Mouse (Mus musculus): Measurements from ENCODE around the gene Ppp1r16b. TPM values are rescaled to one million over a fixed set of nuclear protein-coding genes. Genes with fewer than 3 reads are reported as not detected.
A peak's percentile ranks its signal among the peaks of the same experiment; 100 is the strongest.

Ppp1r16b gene
- polyA plus RNA-seq, 1 experiment = 55.8 TPM

DNA sequence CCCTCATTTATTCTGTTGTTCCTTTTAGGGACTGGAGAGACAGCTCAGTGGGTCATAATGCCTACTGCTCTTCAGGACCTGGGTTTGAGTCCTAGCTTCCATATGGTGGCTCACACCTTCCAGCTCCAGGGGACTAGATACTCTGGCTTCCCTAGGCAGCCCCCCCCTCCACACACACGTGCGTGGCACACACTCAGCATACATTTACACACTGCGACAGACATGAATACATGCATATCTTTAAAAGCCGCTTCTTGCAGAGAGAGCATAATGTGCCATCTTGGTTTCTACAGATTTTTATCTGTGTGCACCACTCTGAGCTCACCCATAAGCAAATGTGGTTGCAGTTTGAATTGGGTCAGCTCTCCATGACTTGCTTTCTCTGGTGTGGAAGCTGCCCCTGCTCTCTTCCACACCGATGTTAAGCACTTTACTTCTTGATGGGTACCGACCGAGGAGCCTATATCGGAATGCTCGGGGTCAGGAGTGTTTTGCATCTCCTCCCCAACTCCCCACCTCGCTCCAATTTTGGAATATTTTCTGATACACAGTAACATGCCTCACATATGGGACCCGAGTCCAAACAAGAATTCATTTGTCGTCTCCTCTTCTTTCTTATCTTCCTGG, 10.8 kb downstream of the Ppp1r16b start:
- H3K27me3 ChIP-seq (ENCODE audit: control insufficient read depth, insufficient read depth, low read length) = no peaks in the 10 kb centered on the region
- H3K36me3 ChIP-seq (ENCODE audit: control insufficient read depth, insufficient read depth, low read length) = no peaks in the 10 kb centered on the region
- WGBS = 93% methylated on average over 12 of the region's 12 CpGs
- no peak for DNase-seq
- no peak for TF ChIP-seq CTCF (IDR thresholded peaks at IDR 0.05; ENCODE audit: borderline replicate concordance, control insufficient read depth, extremely low read depth, insufficient read depth, low read length, poor library complexity)
- TF ChIP-seq POLR2A (IDR thresholded peaks at IDR 0.05; ENCODE audit: control insufficient read depth, extremely low read depth, insufficient read depth, low read length, poor library complexity) = no peak
- no peak overlapping the region for H3K27ac ChIP-seq (ENCODE audit: control insufficient read depth, insufficient read depth, low read length)
- H3K4me3 ChIP-seq (ENCODE audit: control insufficient read depth, insufficient read depth, low read length) = no peak overlapping the region
- peaks cover 66% of the 10 kb centered on the region for H3K4me1 ChIP-seq (replicated peaks; ENCODE audit: control insufficient read depth, insufficient read depth, low read length)

DNA sequence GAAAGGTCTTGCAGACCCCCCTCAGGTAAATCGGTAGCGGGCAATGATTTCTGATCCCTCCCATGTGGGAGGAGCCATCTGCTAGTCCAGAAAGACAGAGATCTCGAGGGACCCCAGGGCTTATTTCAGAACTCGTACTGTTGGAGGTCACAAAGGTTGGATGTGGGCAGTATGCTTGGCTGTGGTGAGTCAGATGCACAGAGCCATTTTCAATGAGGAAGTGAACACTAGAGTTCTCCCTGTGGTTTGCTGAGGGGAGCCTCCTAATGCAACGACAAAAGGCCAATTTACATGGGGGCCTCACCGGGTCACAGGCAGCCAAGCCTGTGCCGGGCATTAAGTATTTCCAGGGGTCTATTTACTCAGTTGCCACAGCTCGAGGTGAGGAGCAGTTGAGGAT, 12.7 kb downstream of the Ppp1r16b start:
- WGBS = 35% methylated on average over 8 of the region's 8 CpGs
- Histone ChIP-seq H3K36me3 (ENCODE audit: control insufficient read depth, insufficient read depth, low read length) (no peaks in the 10 kb centered on the region), H3K4me1 (replicated peaks; ENCODE audit: control insufficient read depth, insufficient read depth, low read length) (peaks cover 70% of the 10 kb centered on the region)

GRCm38 (mm10) chr2:158679091-158679490, 13.9 kb downstream of the Ppp1r16b start:
- 95% methylated on average over 7 of the region's 7 CpGs for WGBS
- H3K4me3 ChIP-seq (ENCODE audit: control insufficient read depth, insufficient read depth, low read length) = no peak overlapping the region
- DNase-seq = no peak
- no peaks in the 10 kb centered on the region for H3K36me3 ChIP-seq (ENCODE audit: control insufficient read depth, insufficient read depth, low read length)
- no peak overlapping the region for H3K27ac ChIP-seq (ENCODE audit: control insufficient read depth, insufficient read depth, low read length)
- no peak for TF ChIP-seq CTCF (IDR thresholded peaks at IDR 0.05; ENCODE audit: borderline replicate concordance, control insufficient read depth, extremely low read depth, insufficient read depth, low read length, poor library complexity)
- TF ChIP-seq POLR2A (IDR thresholded peaks at IDR 0.05; ENCODE audit: control insufficient read depth, extremely low read depth, insufficient read depth, low read length, poor library complexity) = no peak
- H3K4me1 ChIP-seq (replicated peaks; ENCODE audit: control insufficient read depth, insufficient read depth, low read length) = peaks cover 64% of the 10 kb centered on the region
- no peaks in the 10 kb centered on the region for H3K27me3 ChIP-seq (ENCODE audit: control insufficient read depth, insufficient read depth, low read length)

More for the DNA sequence above, 12.7 kb downstream of the Ppp1r16b start:
- no peaks in the 10 kb centered on the region for H3K27me3 ChIP-seq (ENCODE audit: control insufficient read depth, insufficient read depth, low read length)
- H3K4me3 ChIP-seq (ENCODE audit: control insufficient read depth, insufficient read depth, low read length) = no peak overlapping the region
- DNase-seq = no peak
- TF ChIP-seq POLR2A (IDR thresholded peaks at IDR 0.05; ENCODE audit: control insufficient read depth, extremely low read depth, insufficient read depth, low read length, poor library complexity) = no peak
- no peak for TF ChIP-seq CTCF (IDR thresholded peaks at IDR 0.05; ENCODE audit: borderline replicate concordance, control insufficient read depth, extremely low read depth, insufficient read depth, low read length, poor library complexity)
- no peak overlapping the region for H3K27ac ChIP-seq (ENCODE audit: control insufficient read depth, insufficient read depth, low read length)

GRCm38 (mm10) chr2:158680357-158680889, 15.2 kb downstream of the Ppp1r16b start:
- H3K36me3 ChIP-seq (ENCODE audit: control insufficient read depth, insufficient read depth, low read length) = no peaks in the 10 kb centered on the region
- peaks cover 53% of the 10 kb centered on the region for H3K4me1 ChIP-seq (replicated peaks; ENCODE audit: control insufficient read depth, insufficient read depth, low read length)
- H3K27ac ChIP-seq (ENCODE audit: control insufficient read depth, insufficient read depth, low read length) = no peak overlapping the region
- TF ChIP-seq CTCF (IDR thresholded peaks at IDR 0.05; ENCODE audit: borderline replicate concordance, control insufficient read depth, extremely low read depth, insufficient read depth, low read length, poor library complexity) (no peak), POLR2A (IDR thresholded peaks at IDR 0.05; ENCODE audit: control insufficient read depth, extremely low read depth, insufficient read depth, low read length, poor library complexity) (no peak)
- no peak overlapping the region for H3K4me3 ChIP-seq (ENCODE audit: control insufficient read depth, insufficient read depth, low read length)
- 95% methylated on average over 10 of the region's 10 CpGs for WGBS
- no peaks in the 10 kb centered on the region for H3K27me3 ChIP-seq (ENCODE audit: control insufficient read depth, insufficient read depth, low read length)
- no peak for DNase-seq

GRCm38 (mm10) chr2:158681714-158682113, 16.5 kb downstream of the Ppp1r16b start:
- Histone ChIP-seq H3K27ac (ENCODE audit: control insufficient read depth, insufficient read depth, low read length) (no peak overlapping the region), H3K4me1 (replicated peaks; ENCODE audit: control insufficient read depth, insufficient read depth, low read length) (peaks cover 45% of the 10 kb centered on the region), H3K27me3 (ENCODE audit: control insufficient read depth, insufficient read depth, low read length) (no peaks in the 10 kb centered on the region), H3K4me3 (ENCODE audit: control insufficient read depth, insufficient read depth, low read length) (no peak overlapping the region), H3K36me3 (ENCODE audit: control insufficient read depth, insufficient read depth, low read length) (no peaks in the 10 kb centered on the region)
- 90% methylated on average over 6 of the region's 6 CpGs for WGBS
- TF ChIP-seq POLR2A (IDR thresholded peaks at IDR 0.05; ENCODE audit: control insufficient read depth, extremely low read depth, insufficient read depth, low read length, poor library complexity) (no peak), CTCF (IDR thresholded peaks at IDR 0.05; ENCODE audit: borderline replicate concordance, control insufficient read depth, extremely low read depth, insufficient read depth, low read length, poor library complexity) (no peak)
- no peak for DNase-seq

DNA sequence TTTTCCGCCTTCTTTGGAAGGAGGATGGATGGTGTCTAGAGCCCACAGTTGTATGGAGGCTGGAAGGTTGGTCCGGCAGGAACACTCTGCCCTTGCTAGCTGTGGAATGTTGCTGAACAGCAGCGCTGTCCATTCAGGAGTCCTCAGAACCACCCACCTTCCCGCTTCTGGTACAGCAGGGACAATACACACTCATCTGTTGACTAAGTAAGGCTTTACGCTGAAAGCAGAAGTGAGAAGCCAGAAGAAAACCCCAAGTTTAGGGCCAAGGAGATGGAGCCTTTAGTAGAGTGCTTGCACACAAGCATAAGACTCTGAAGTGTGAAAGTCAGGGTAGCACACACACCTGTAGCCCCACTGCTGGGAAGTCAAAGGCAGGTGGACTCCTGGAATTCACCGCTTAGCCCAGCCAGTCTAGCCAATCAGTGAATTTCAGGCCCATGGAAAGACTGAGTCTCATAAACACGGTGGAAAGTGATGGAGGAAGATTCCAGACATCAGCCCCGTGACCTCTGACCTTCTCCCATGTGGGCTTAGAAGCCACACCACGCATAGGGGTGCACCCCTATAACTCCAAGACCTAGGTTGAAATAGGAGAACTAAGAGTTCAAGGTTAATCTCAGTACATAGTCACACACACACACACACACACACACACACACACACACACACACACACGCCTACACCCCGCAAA, 17.3 kb downstream of the Ppp1r16b start:
- peak overlapping the region; percentile 21 for H3K27ac ChIP-seq (ENCODE audit: control insufficient read depth, insufficient read depth, low read length)
- H3K4me3 ChIP-seq (ENCODE audit: control insufficient read depth, insufficient read depth, low read length) = no peak overlapping the region
- H3K4me1 ChIP-seq (replicated peaks; ENCODE audit: control insufficient read depth, insufficient read depth, low read length) = peaks cover 49% of the 10 kb centered on the region
- no peak for TF ChIP-seq POLR2A (IDR thresholded peaks at IDR 0.05; ENCODE audit: control insufficient read depth, extremely low read depth, insufficient read depth, low read length, poor library complexity)
- no peak for TF ChIP-seq CTCF (IDR thresholded peaks at IDR 0.05; ENCODE audit: borderline replicate concordance, control insufficient read depth, extremely low read depth, insufficient read depth, low read length, poor library complexity)
- no peaks in the 10 kb centered on the region for H3K36me3 ChIP-seq (ENCODE audit: control insufficient read depth, insufficient read depth, low read length)
- DNase-seq = no peak
- H3K27me3 ChIP-seq (ENCODE audit: control insufficient read depth, insufficient read depth, low read length) = no peaks in the 10 kb centered on the region
- 61% methylated on average over 11 of the region's 11 CpGs for WGBS
